Mouse (Mus musculus): ENCODE measurements around the gene Stx7.
"Not testable (repeated sequence)": the region's sequence is repeated elsewhere in the genome, so short reads cannot be mapped to it uniquely, and the experiment has no call there.

GRCm38 (mm10) chr10:24101812-24102211 is 47.3 kb upstream of the Stx7 start, which contains the start of gene Taar8c:
- not testable (repeated sequence) for TF ChIP-seq CTCF, POLR2A (IDR thresholded peaks at IDR 0.05; ENCODE audit: insufficient read depth, low read depth, low read length)
